Mouse (Mus musculus) limb, embryonic 15.5 days (tissue): ENCODE data around the gene Pakap. TPM values are rescaled to one million over a fixed set of nuclear protein-coding genes. Genes with fewer than 3 reads are reported as not detected.

Experiments
- ATAC-seq: fragments of 200-750 bp; cut with Nextera tagmentation; 2 replicates; pipeline ENCODE4 v1.8.0; 2017; ENCODE audit warnings: low read depth, moderate TSS enrichment; ENCODE audit not compliant: insufficient number of reproducible peaks, low FRiP score, low TSS enrichment
- H3K27ac ChIP-seq: fragments of 300-500 bp; sonication (generic); 2 replicates; pipeline ENCODE4 v1.5.1; 2015; ENCODE audit warnings: moderate library complexity, mild to moderate bottlenecking, inconsistent platforms
- H3K27me3 ChIP-seq: fragments of 300-500 bp; sonication (generic); 2 replicates; pipeline ENCODE4 v1.6.1; 2015; ENCODE audit warnings: inconsistent platforms
- H3K36me3 ChIP-seq: fragments of 300-500 bp; sonication (generic); 2 replicates; pipeline ENCODE4 v1.6.1; 2015; ENCODE audit warnings: inconsistent platforms
- H3K4me1 ChIP-seq: fragments of 300-500 bp; sonication (generic); 2 replicates; pipeline ENCODE4 v1.6.1; 2015; ENCODE audit warnings: inconsistent platforms
- H3K4me2 ChIP-seq: fragments of 300-500 bp; sonication (generic); 2 replicates; pipeline ENCODE4 v1.6.1; 2015; ENCODE audit warnings: mild to moderate bottlenecking, inconsistent platforms
- H3K4me3 ChIP-seq: fragments of 300-500 bp; sonication (generic); 2 replicates; pipeline ENCODE4 v1.5.1; 2015; ENCODE audit warnings: mild to moderate bottlenecking, inconsistent platforms
- H3K9ac ChIP-seq: fragments of 300-500 bp; sonication (generic); 2 replicates; pipeline ENCODE4 v1.6.1; 2015; ENCODE audit warnings: inconsistent platforms
- H3K9me3 ChIP-seq: fragments of 300-500 bp; sonication (generic); 2 replicates; pipeline ENCODE4 v1.6.1; 2016; ENCODE audit warnings: inconsistent platforms
- WGBS: fragments of 180-500 bp; shearing (Covaris S2); methylation state at CpG from one replicate; pipeline ENCODE4 v1.1.7; 2015; 5-methylcytosine and 5-hydroxymethylcytosine counted together
- polyA plus RNA-seq: library from polyadenylated mRNA; unstranded; fragments of >200 nt; fragmentation: Nextera tagmentation; extraction: Ambion mirVana; gene quantifications from 2 replicates; pipeline ENCODE4 v1.2.1, GENCODE M21; 2015

The Pakap gene
- polyA plus RNA-seq, 1 experiment from 2014 or later: 30.5 TPM

GRCm38 (mm10) chr4:57701576-57701975, 133.6 kb downstream of the Pakap start:
- no peak for ATAC-seq

GRCm38 (mm10) chr4:57703574-57704470, 135.8 kb downstream of the Pakap start:
- no peak overlapping the region for H3K4me3 ChIP-seq
- no peaks in the 10 kb centered on the region for H3K9me3 ChIP-seq
- WGBS: 60% methylated on average over 11 of the region's 11 CpGs
- H3K9ac ChIP-seq: no peak overlapping the region
- H3K27ac ChIP-seq: no peak overlapping the region
- ATAC-seq: no peak
- H3K27me3 ChIP-seq: no peaks in the 10 kb centered on the region
- H3K4me1 ChIP-seq: peaks cover 6% of the 10 kb centered on the region; the same call in 1 of the 2 replicates
- H3K4me2 ChIP-seq: no peak overlapping the region
- H3K36me3 ChIP-seq: no peaks in the 10 kb centered on the region

More at GRCm38 (mm10) chr4:57701576-57701975, 133.6 kb downstream of the Pakap start:
- Histone ChIP-seq H3K4me2 (no peak overlapping the region), H3K9ac (no peak overlapping the region), H3K27me3 (no peaks in the 10 kb centered on the region), H3K36me3 (no peaks in the 10 kb centered on the region), H3K9me3 (no peaks in the 10 kb centered on the region), H3K4me1 (peaks cover 6% of the 10 kb centered on the region; the same call in 1 of the 2 replicates), H3K4me3 (no peak overlapping the region), H3K27ac (no peak overlapping the region)
- 79% methylated on average over 5 of the region's 5 CpGs for WGBS

- Histone ChIP-seq H3K9ac (no peak overlapping the region), H3K27ac (no peak overlapping the region), H3K9me3 (no peaks in the 10 kb centered on the region), H3K36me3 (peaks cover 4% of the 10 kb centered on the region), H3K4me1 (peaks cover 6% of the 10 kb centered on the region; the same call in 1 of the 2 replicates), H3K4me2 (no peak overlapping the region), H3K27me3 (no peaks in the 10 kb centered on the region), H3K4me3 (no peak overlapping the region)
- ATAC-seq: no peak
- WGBS: 93% methylated on average over 7 of the region's 7 CpGs
Measured at GRCm38 (mm10) chr4:57704575-57704974, 136.6 kb downstream of the Pakap start.

- Histone ChIP-seq H3K27me3 (no peaks in the 10 kb centered on the region), H3K27ac (no peak overlapping the region), H3K36me3 (0 out of 2 replicates have a peak, but pooled peaks cover 2% of the 10 kb centered on the region), H3K4me1 (peaks cover 15% of the 10 kb centered on the region), H3K4me2 (no peak overlapping the region), H3K4me3 (no peak overlapping the region), H3K9ac (no peak overlapping the region), H3K9me3 (no peaks in the 10 kb centered on the region)
- ATAC-seq: no peak
Measured at GRCm38 (mm10) chr4:57715849-57716248, 147.9 kb downstream of the Pakap start.

GRCm38 (mm10) chr4:57716735-57717134, 148.8 kb downstream of the Pakap start:
- H3K4me3 ChIP-seq: no peak overlapping the region
- no peak for ATAC-seq
- no peak overlapping the region for H3K9ac ChIP-seq
- H3K27ac ChIP-seq: no peak overlapping the region
- H3K36me3 ChIP-seq: no peaks in the 10 kb centered on the region
- no peaks in the 10 kb centered on the region for H3K9me3 ChIP-seq
- WGBS: 27% methylated on average over 4 of the region's 4 CpGs
- H3K27me3 ChIP-seq: no peaks in the 10 kb centered on the region
- peaks cover 18% of the 10 kb centered on the region for H3K4me1 ChIP-seq
- H3K4me2 ChIP-seq: no peak overlapping the region

- H3K4me1 ChIP-seq: peaks cover 18% of the 10 kb centered on the region
- no peaks in the 10 kb centered on the region for H3K9me3 ChIP-seq
- H3K27me3 ChIP-seq: no peaks in the 10 kb centered on the region
- WGBS: 87% methylated on average over 9 of the region's 9 CpGs
- no peak within 1 kb of the TSS for H3K4me2 ChIP-seq
- H3K4me3 ChIP-seq: no peak within 1 kb of the TSS
- H3K36me3 ChIP-seq: no peaks in the 10 kb centered on the region
- ATAC-seq: no peak
- H3K27ac ChIP-seq: no peak within 1 kb of the TSS
- no peak within 1 kb of the TSS for H3K9ac ChIP-seq
Measured at GRCm38 (mm10) chr4:57717354-57717753, 149.4 kb downstream of the Pakap start, which contains the start of gene Akap2. TSS of gene Akap2 (plus strand) at chr4:57717657.

- Histone ChIP-seq H3K4me1 (peaks cover 14% of the 10 kb centered on the region), H3K9ac (no peak overlapping the region), H3K27ac (no peak overlapping the region), H3K4me2 (no peak overlapping the region), H3K27me3 (no peaks in the 10 kb centered on the region), H3K9me3 (no peaks in the 10 kb centered on the region), H3K4me3 (no peak overlapping the region), H3K36me3 (no peaks in the 10 kb centered on the region)
- no peak for ATAC-seq
- WGBS: 87% methylated on average over 1 of the region's 1 CpGs
Measured at GRCm38 (mm10) chr4:57719370-57719769, 151.4 kb downstream of the Pakap start.

GRCm38 (mm10) chr4:57720869-57721361, 152.9 kb downstream of the Pakap start:
- Histone ChIP-seq H3K36me3 (no peaks in the 10 kb centered on the region), H3K4me1 (peaks cover 10% of the 10 kb centered on the region), H3K9me3 (no peaks in the 10 kb centered on the region), H3K4me2 (no peak overlapping the region), H3K27ac (0 out of 2 replicates have a peak overlapping the region, but pooled peaks have one; percentile 43), H3K4me3 (no peak overlapping the region), H3K9ac (no peak overlapping the region), H3K27me3 (no peaks in the 10 kb centered on the region)
- ATAC-seq: no peak
- WGBS: 18% methylated on average over 7 of the region's 7 CpGs

- H3K36me3 ChIP-seq: no peaks in the 10 kb centered on the region
- ATAC-seq: no peak
- H3K9ac ChIP-seq: no peak overlapping the region
- H3K4me1 ChIP-seq: peaks cover 7% of the 10 kb centered on the region
- H3K4me2 ChIP-seq: no peak overlapping the region
- WGBS: 75% methylated on average over 4 of the region's 4 CpGs
- H3K27ac ChIP-seq: no peak overlapping the region
- H3K4me3 ChIP-seq: no peak overlapping the region
- H3K27me3 ChIP-seq: no peaks in the 10 kb centered on the region
- no peaks in the 10 kb centered on the region for H3K9me3 ChIP-seq
Measured at GRCm38 (mm10) chr4:57722296-57722695, 154.3 kb downstream of the Pakap start.

- ATAC-seq: no peak
- H3K4me3 ChIP-seq: no peak overlapping the region
- no peaks in the 10 kb centered on the region for H3K27me3 ChIP-seq
- H3K9me3 ChIP-seq: no peaks in the 10 kb centered on the region
- H3K4me2 ChIP-seq: no peak overlapping the region
- no peaks in the 10 kb centered on the region for H3K36me3 ChIP-seq
- H3K27ac ChIP-seq: no peak overlapping the region
- H3K4me1 ChIP-seq: peaks cover 7% of the 10 kb centered on the region
- WGBS: 68% methylated on average over 2 of the region's 2 CpGs
- H3K9ac ChIP-seq: no peak overlapping the region
Measured at GRCm38 (mm10) chr4:57723659-57724058, 155.7 kb downstream of the Pakap start.

- peaks cover 6% of the 10 kb centered on the region for H3K4me1 ChIP-seq
- no peaks in the 10 kb centered on the region for H3K36me3 ChIP-seq
- H3K9ac ChIP-seq: no peak overlapping the region
- no peak overlapping the region for H3K4me2 ChIP-seq
- no peak overlapping the region for H3K4me3 ChIP-seq
- H3K27ac ChIP-seq: no peak overlapping the region
- ATAC-seq: no peak
- H3K27me3 ChIP-seq: no peaks in the 10 kb centered on the region
- WGBS: 86% methylated on average over 1 of the region's 1 CpGs
- no peaks in the 10 kb centered on the region for H3K9me3 ChIP-seq
Measured at GRCm38 (mm10) chr4:57725569-57725968, 157.6 kb downstream of the Pakap start.

GRCm38 (mm10) chr4:57728611-57729183, 160.7 kb downstream of the Pakap start:
- H3K4me3 ChIP-seq: no peak overlapping the region
- no peak for ATAC-seq
- H3K36me3 ChIP-seq: no peaks in the 10 kb centered on the region
- no peak overlapping the region for H3K9ac ChIP-seq
- H3K27ac ChIP-seq: no peak overlapping the region
- H3K4me2 ChIP-seq: no peak overlapping the region
- H3K4me1 ChIP-seq: no peaks in the 10 kb centered on the region
- WGBS: 83% methylated on average over 4 of the region's 4 CpGs
- no peaks in the 10 kb centered on the region for H3K27me3 ChIP-seq
- no peaks in the 10 kb centered on the region for H3K9me3 ChIP-seq
